Mouse (Mus musculus) monocyte, adult 2 months (primary cell): ENCODE results near the gene Specc1l.
"Not testable (repeated sequence)": the region's sequence is repeated elsewhere in the genome, so short reads cannot be mapped to it uniquely, and the experiment has no call there.

Experiments used
- DNase-seq, 2 experiments: peaks; one replicate each; pipeline ENCODE4 v3.0.0; 2022; ENCODE audit warnings: low spot score in 2 of 2, low read depth in 1 of 2

Gene Specc1l

GRCm38 (mm10) chr10:75344563-75344962 is 132.7 kb downstream of the Specc1l start:
- not testable (repeated sequence) for DNase-seq

- DNase-seq: no peak
Measured at GRCm38 (mm10) chr10:75345265-75345664, 133.4 kb downstream of the Specc1l start.

DNA sequence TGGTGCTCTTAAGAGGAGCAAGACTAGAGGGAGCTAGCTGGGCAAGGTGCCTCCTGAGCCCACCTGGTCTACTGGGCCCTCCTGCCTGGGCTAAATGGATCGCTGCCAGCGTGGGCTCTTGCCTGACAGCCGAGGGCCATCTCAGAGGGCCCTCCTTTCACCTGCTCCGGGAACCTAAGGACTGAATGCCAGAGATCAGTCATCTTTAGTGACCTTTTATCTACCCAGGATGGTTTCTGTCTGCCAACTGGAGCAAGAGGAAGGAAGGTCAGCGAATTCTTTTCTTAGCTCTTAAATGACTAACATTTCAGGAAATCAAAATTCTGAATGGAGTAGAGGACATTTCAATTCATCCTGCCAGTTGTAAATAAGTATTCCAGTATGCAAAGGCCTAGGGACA is 138.7 kb downstream of the Specc1l start:
- DNase-seq: no peak

- no peak for DNase-seq
Measured at GRCm38 (mm10) chr10:75352541-75352940, 140.7 kb downstream of the Specc1l start.

DNA sequence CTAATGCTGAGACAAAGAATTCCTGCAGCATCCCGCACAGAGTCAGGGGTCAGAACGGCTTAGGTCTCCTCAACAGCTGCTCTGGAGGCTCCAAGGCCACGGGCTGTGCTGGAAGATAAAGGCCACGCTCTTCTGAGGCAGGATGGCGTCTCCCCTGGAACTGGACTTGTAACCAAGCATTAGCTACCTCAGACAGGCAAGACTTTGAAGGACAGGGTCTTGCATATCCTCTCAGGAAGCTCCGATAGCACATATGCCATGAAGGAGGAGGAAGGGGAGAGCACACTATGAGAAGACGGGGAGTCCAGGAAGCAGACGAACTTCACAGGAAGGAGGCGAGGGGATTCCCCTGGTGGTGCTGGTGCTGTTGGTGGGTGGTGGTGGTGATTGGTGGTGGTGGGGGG is 142.0 kb downstream of the Specc1l start:
- not testable (repeated sequence) for DNase-seq

- DNase-seq: no peak
Measured at GRCm38 (mm10) chr10:75355341-75355740, 143.5 kb downstream of the Specc1l start.
